Mouse (Mus musculus) 3134 (cell line): ENCODE measurements around the gene Fam129a.

Source experiments
- DNase-seq: peaks from one replicate; pipeline ENCODE4 v3.0.0-alpha.2; 2011; ENCODE audit warnings: low spot score; ENCODE audit not compliant: insufficient read length; ENCODE audit errors: extremely low read depth

Gene Fam129a

GRCm38 (mm10) chr1:151660883-151661282 is 89.9 kb downstream of the Fam129a start:
- DNase-seq = peak; percentile 24

DNA sequence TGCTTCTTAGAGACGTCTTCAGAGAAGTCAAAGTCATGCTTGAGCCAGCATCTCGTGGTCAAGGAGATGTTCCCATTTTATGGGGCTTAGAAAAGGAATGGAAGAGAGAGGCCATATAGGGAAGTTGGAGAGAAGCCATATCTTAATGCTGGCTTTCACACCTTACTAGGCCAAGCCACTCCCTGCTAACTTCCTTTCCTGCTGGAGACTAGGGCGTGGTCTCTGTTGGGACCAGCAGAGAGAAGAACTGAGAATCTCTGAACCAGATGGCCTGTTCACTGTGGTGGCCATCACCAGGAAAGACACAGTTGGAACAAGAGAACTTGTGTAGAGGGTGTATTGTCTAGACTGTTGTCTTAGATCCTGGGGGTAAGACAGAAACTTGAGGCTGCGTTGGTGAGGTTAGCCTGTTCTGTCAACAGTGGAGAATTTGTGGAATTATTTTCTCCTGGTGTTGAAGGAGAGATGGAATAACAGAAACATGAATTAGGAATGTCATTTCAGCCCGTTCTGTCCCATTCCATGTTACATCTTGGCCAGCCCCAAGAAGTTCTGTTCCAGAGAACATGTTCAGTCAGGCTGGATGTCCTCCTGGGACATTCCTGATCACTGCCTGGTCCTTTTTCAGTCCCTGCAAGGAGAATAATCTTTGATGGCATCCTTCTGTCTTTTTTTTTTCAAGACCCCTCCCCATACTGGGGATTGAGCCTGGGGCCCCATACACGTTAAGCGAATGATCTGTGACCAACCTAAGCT is 90.9 kb downstream of the Fam129a start:
- DNase-seq = no peak

GRCm38 (mm10) chr1:151662958-151663357 is 92.0 kb downstream of the Fam129a start:
- no peak for DNase-seq

GRCm38 (mm10) chr1:151664384-151664783 is 93.4 kb downstream of the Fam129a start:
- no peak for DNase-seq

DNA sequence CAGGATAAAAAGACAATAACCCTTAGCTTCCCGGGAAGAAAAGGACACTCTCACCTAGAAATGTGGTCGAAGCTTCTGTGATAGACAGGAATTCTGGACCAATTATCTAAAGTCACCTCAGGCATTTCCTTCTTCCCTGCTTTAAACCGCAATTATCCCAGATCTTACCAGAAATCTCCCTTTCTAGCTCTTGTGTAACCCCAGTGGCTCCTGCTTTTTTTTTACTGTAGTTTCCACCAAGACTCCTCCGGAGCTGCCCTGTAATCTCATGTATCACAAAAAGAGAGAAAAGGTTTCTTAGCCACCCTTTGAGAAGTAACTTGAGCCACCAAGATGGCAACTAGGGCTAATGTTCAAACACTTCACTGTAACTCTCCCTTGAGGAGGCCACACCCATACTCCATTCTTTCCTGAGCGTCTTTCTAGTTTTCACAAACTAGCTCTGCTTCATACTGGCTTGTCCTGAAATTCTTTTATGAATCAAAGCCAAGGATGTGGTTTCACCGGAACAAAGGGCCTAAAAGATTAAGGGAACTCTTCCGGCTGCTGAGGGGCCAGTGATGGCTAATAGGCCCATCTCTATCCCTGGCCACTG is 93.9 kb downstream of the Fam129a start:
- DNase-seq = no peak

DNA sequence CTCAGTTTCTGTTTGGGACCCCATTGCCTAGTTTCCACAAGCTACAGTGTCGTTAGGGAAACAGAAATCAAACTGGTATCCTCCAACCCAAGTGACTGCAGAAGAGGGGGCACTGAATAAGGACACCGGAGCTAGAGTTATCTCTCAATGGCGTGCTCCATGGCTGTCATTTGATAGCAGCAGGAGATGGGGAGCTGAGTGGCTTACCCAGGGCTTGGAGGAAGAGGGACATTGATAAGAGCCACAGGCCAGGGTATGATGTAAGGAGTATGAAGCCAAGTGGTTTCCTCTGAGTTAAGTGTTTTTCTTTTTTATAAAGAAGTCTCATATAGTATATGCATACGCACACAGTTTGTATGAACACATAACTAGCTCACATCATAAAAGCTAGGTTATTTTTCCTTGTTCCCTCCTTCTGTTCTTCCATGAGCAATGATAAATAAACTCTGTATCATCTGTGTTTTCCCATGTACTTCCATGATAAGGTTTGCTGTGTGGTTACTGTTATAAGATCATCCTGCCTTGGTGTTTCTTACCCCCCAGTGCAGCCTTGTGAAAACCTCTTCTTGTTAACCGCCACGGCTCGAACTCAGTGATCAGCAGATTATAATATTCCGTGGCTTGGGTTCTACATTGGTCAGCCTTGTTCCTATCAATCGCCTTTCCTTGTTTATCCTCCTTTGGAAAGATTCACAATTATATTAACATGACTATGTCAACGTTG is 96.5 kb downstream of the Fam129a start:
- DNase-seq = no peak

DNA sequence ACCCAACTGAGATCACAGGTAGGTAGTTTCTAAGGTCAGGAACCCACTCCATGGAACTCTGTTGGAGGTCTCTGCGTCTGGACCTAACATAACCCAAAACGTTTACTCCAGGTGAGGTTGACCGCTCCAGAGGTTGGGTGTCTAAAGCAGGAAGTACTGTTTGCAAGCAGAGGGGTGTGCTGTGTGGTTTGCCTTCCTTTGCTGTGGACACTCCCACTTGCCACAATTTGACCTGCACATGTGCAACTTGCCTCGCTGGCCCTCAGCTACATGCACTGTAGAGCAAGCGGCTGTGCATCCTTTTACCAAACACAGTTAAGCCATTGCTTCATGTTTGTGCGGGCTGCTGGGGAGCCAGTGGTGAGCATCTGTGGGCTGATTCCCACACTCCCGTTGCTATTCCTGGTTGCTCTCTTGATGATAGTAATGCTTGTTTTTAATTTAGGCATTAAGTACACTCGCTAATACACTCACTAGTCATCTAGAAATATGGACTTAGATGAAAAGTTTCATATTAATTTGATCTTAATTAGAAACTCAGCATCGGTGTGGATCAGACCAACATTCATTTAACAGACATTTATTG is 99.1 kb downstream of the Fam129a start:
- no peak for DNase-seq

- no peak for DNase-seq
These were observed 104.7 kb downstream of the Fam129a start for GRCm38 (mm10) chr1:151675684-151676083.

DNA sequence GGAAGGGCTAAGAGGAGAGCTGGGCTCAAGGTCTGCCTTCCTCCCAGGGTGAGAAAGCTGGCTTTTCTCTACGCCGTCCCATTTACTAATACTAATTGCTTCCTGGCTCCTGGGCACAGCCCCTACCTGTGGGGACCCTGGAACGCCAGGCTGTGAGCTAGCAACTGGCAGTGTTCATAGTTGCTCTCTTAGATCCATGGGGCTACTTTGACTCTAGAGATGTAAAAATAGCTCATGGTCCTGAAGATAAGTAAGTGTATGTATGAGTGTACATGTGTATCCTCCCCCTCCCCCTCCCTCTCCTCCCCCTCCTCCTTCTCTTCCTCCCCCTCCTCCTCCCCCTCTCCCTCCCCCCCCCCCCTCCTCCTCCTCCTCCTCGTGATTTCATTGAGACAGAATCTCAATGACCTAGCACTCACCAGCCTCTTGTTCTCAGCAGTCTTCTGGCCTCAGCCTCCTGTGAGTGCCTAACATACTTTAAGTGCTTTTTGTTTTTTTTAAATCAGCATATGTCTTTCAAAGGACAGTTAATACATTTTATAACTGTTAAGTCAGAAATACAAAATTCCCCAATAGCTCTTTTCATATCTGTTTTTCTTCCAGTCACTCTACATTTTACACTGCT is 106.3 kb downstream of the Fam129a start:
- DNase-seq = no peak

DNA sequence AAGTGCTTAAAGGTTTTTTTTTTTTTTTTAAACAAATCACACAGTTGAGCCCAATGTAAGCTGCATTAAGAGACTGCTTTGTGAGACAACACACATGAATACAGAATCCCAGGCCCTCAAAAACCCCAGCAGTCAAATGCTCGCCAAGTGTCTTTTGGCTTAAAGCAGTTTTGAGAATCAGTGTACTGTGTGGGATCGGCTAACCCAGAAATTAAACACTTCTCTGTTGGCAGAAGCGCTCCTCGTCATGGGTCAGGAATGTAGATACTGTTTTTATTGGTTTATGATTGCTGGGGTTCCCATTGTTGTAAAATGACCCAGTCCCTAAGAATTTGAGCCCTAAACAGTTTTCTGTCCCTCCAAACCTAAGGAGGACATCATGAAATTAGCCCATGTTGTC is 107.0 kb downstream of the Fam129a start:
- peak; percentile 74 for DNase-seq

DNA sequence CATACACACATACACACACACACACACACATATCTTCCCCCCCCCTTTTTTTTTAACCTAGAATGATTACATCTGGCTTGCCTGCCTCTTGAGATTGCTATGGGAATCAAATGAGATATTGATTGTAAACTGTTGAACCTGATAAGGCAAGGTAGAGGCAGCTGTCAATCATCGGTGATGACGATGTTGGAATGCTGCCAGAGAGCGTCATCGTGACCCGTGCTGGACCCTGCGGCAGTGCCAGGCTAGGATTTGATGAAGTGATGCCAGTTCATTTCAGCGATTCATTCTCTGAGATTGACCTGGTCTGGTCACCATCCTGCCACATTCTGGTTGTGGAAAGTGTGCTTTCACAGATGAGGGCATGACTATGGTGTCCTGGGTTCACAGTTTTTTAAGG is 108.2 kb downstream of the Fam129a start:
- no peak for DNase-seq

GRCm38 (mm10) chr1:151679883-151680613 is 109.1 kb downstream of the Fam129a start:
- peak; percentile 52 for DNase-seq

DNA sequence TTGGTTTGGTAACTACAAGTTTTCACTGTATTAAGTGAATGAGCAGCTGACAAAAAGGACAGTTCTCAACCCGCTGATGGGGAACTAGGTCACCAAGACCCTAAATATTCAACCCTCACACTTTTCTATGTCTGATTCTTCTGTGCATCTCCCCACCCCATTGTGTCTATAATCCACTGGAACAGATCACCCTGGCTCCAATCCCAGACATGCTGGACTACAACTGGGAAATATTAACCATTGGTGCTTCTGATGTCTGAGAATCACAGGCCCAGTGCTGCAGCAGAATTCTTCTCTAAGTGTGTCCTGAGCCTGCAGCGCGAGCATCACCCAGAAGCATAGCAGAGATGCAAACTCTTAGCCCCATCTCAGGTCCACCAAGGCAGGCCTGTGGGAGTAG is 110.0 kb downstream of the Fam129a start:
- no peak for DNase-seq

GRCm38 (mm10) chr1:151682896-151683295 is 111.9 kb downstream of the Fam129a start:
- no peak for DNase-seq

DNA sequence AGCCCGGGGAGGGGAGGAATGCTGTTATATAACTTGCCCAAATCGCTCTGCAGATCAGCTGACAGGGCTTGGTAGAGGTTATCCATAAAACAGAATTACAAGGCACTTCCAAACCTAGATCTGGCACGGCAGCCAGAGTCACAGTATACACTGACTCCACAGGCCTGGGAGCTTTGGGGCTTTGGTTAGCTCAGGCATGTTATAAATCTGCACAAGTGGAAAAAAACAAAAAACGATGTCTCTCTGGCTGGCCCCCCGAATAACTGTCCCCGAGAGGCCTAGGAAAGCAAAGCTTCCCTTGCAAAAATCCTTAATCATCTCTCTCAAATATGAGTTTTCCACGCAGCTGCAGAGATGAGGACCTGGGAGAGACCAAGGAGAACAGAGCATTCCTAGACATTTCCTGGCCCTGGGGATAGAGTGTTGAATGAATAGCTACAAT is 113.5 kb downstream of the Fam129a start:
- DNase-seq = no peak

DNA sequence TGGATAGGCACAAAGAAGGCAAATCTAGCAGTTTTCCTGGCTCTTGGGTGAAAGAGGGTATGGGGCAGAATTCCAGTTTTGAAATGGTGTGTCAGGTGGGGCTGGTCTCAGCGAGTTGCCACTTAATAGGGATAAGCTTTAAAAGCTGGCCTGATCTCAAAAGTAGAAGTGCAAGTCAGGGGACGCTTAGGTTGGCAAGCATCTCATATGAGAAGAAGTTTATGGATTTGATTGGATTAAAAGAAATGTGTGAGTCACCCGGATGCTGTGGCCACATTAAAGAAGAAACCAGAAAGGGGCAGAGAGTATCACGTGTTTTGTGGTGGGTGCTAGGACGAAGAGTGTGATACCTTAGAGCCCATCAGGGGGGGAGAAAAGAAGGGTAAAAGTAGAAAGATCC is 114.0 kb downstream of the Fam129a start:
- DNase-seq = peak; percentile 62

DNA sequence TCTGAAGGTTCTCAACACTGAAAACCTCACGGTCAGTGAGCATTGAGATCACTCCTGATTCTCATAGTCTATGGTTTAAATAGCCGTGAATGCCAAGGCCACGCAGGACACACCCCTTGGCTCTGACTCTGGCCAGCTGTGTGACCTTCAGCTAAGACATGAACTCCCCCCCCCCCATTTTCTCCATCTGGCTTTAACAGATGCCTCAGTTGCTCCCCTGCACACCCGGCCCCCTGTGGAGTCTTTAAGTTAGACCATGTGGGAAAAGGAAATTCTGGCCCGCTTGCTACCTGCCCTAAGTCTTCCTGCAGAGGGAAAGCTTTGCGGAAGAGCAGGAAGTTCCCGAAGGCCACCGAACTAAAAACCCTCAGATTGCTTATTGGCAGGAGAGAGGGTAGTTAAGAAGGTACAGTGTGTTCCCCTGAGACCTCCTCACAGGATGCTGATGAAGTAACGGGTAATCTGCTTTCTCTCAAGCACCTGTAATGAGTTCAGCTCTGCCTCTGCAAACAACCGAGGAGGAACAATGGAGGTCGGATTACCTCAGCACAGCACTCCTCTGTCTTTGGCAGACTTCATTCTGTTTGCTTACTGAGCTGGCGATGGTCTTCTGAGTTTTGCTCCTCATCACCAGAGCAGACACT is 114.8 kb downstream of the Fam129a start:
- DNase-seq = peak; percentile 58

DNA sequence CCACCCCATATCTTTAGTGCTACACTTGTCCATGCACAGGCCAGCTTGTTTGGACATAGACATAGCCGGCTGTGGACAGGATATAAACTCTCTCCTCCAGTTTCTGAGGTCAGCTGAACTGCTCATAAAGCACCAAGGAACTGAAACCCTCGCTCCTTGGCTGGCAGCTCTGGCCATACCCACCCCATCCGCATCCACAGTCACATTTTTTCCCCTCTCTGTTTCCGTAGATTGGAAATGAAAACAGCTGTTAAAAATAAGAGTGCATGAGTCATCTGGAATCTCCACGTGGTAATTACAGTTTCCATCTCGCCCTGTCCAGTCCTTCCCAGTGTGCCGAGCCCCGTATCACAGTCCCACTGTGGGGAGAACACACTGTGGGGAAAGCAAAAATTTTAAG is 115.7 kb downstream of the Fam129a start:
- peak; percentile 74 for DNase-seq

GRCm38 (mm10) chr1:151689032-151689431 is 118.0 kb downstream of the Fam129a start:
- peak; percentile 59 for DNase-seq

DNA sequence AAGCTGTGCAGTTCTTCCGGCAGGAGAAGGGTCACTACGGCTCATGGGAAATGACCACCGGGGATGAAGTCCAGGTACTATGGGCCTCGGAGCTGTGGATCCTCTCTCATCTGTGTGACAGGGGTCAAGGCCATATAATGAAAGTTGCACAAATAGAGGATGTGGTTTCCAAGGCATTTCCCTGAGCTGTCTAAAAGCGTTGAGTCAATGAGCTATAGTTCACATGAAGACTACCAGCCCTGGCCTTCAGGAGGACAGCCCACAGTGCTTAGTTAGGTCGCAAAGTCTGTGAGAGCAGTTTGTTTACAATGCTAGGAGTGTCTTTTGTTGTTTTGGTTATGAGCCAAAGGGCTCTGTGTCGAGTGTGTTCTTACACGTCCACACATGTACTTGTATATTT is 118.6 kb downstream of the Fam129a start:
- no peak for DNase-seq
